Mouse (Mus musculus) heart, adult 8-10 months (tissue): ENCODE results near the gene Pkp4. TPM values are rescaled to one million over a fixed set of nuclear protein-coding genes. Genes with fewer than 3 reads are reported as not detected.

ENCODE experiments used
- DNase-seq: peaks from one replicate; pipeline ENCODE4 v3.0.0; 2022; ENCODE audit warnings: low spot score
- total RNA-seq, 4 experiments: library from RNA; stranded (reverse); gene quantifications; 2 replicates each; pipeline ENCODE4 v1.2.4; 2022

Gene Pkp4
- total RNA-seq, 4 experiments from 2014 or later = 165 to 198 (median 178) TPM

GRCm38 (mm10) chr2:59271835-59272234 lies 111.2 kb downstream of the Pkp4 start:
- DNase-seq = no peak

- DNase-seq = no peak
These were observed 112.1 kb downstream of the Pkp4 start for GRCm38 (mm10) chr2:59272713-59273112.

- no peak for DNase-seq
These were observed 120.4 kb downstream of the Pkp4 start for GRCm38 (mm10) chr2:59280914-59281562.

- no peak for DNase-seq
These were observed 122.3 kb downstream of the Pkp4 start for GRCm38 (mm10) chr2:59282966-59283365.

- no peak for DNase-seq
These were observed 123.6 kb downstream of the Pkp4 start for GRCm38 (mm10) chr2:59284216-59284615.

GRCm38 (mm10) chr2:59284734-59285490 lies 124.3 kb downstream of the Pkp4 start:
- no peak for DNase-seq

GRCm38 (mm10) chr2:59285581-59285980 lies 124.9 kb downstream of the Pkp4 start:
- peak; percentile 10 for DNase-seq

GRCm38 (mm10) chr2:59286247-59286646 lies 125.6 kb downstream of the Pkp4 start:
- DNase-seq = peak; percentile 84

- no peak for DNase-seq
These were observed 127.0 kb downstream of the Pkp4 start for GRCm38 (mm10) chr2:59287630-59288029.

- DNase-seq = no peak
These were observed 128.8 kb downstream of the Pkp4 start for GRCm38 (mm10) chr2:59289411-59289810.

- DNase-seq = no peak
These were observed 129.7 kb downstream of the Pkp4 start for GRCm38 (mm10) chr2:59290391-59290790.

- DNase-seq = no peak
These were observed 139.2 kb downstream of the Pkp4 start for GRCm38 (mm10) chr2:59299831-59300230.

GRCm38 (mm10) chr2:59301671-59302070 lies 141.0 kb downstream of the Pkp4 start:
- DNase-seq = no peak

GRCm38 (mm10) chr2:59302430-59302829 lies 141.8 kb downstream of the Pkp4 start:
- DNase-seq = no peak

- no peak for DNase-seq
These were observed 142.9 kb downstream of the Pkp4 start for GRCm38 (mm10) chr2:59303530-59304063.

- no peak for DNase-seq
These were observed 146.7 kb downstream of the Pkp4 start for GRCm38 (mm10) chr2:59307302-59307701.

- no peak for DNase-seq
These were observed 147.4 kb downstream of the Pkp4 start for GRCm38 (mm10) chr2:59308055-59308454.

GRCm38 (mm10) chr2:59313293-59313692 lies 152.6 kb downstream of the Pkp4 start:
- no peak for DNase-seq

- no peak for DNase-seq
These were observed 158.0 kb downstream of the Pkp4 start for GRCm38 (mm10) chr2:59318631-59319030.

- no peak for DNase-seq
These were observed 167.3 kb downstream of the Pkp4 start for GRCm38 (mm10) chr2:59327946-59328345.

GRCm38 (mm10) chr2:59331093-59331492 lies 170.4 kb downstream of the Pkp4 start:
- no peak for DNase-seq

- DNase-seq = no peak
These were observed 171.9 kb downstream of the Pkp4 start for GRCm38 (mm10) chr2:59332523-59332922.

- no peak for DNase-seq
These were observed 177.9 kb downstream of the Pkp4 start for GRCm38 (mm10) chr2:59338501-59338900.
